Mouse (Mus musculus) urinary bladder, postnatal 0 days (tissue): Measurements from ENCODE around the gene Tex13b. TPM values are rescaled to one million over a fixed set of nuclear protein-coding genes. Genes with fewer than 3 reads are reported as not detected.

Experiments used
- polyA plus RNA-seq: library from polyadenylated mRNA; unstranded; fragments of >200 nt; fragmentation: Nextera tagmentation; extraction: Ambion mirVana; gene quantifications from 2 replicates; pipeline ENCODE4 v1.2.1, GENCODE M21; 2015

The Tex13b gene
- polyA plus RNA-seq: not detected in 2 replicates

GRCm38 (mm10) chrX:140813312-140814006 is at the start of gene Tex13b:
Gene Tex13b, minus strand, starts transcription at chrX:140813433.

Other genes starting within 250 kb of the Tex13b start
- 59.9 and 68.1 TPM in 2 replicates for gene Tsc22d3, start 212.8 kb downstream of the Tex13b start, polyA plus RNA-seq
- gene Mid2, start 148.8 kb downstream of the Tex13b start, polyA plus RNA-seq: 3.1 and 3.7 TPM in 2 replicates
- gene Vsig1, start 94.2 kb upstream of the Tex13b start, polyA plus RNA-seq: not detected in 2 replicates
- gene Psmd10, start 143.3 kb upstream of the Tex13b start, polyA plus RNA-seq: 29.7 and 31.7 TPM in 2 replicates
- gene Atg4a, start 143.5 kb upstream of the Tex13b start, polyA plus RNA-seq: 16.8 and 20.2 TPM in 2 replicates